Comparison of ENCODE assay signal across 9 mouse cellular contexts in genomic region chr10:12573601-12574000, GRCm38 (mm10).
DNase-seq lines count a peak whose midpoint lies in the region; ATAC-seq lines count a peak whose summit lies in the region.
"Had no signal": no experiment of that assay in that cellular context is flagged by ENCODE, and none has a peak within 500 bp of the region (broad histone marks: within the 10 kb centered on the region; RNA-seq: fewer than 3 reads in every experiment).

No protein-coding gene starts in this region.

- intact Hi-C loops in heart, postnatal 10 days (cut with DNase I) = no loop called here
- intact Hi-C loops in left cerebral cortex, postnatal 4 days (cut with DNase I) = no loop called here

- no peak overlapping the region for H3K4me3 ChIP-seq in neural tube, embryonic 11.5 days (ENCODE audit: low read depth, low read length)
- H3K4me3 ChIP-seq: erythroblast, embryonic 14.5 days had no signal

- H3K36me3 ChIP-seq in neural tube, embryonic 11.5 days (ENCODE audit: control insufficient read depth, insufficient read depth, low read length) = no peaks in the 10 kb centered on the region

- peak overlapping the region; percentile 10; the same call in 1 of the 2 replicates for H3K9ac ChIP-seq in neural tube, embryonic 11.5 days (ENCODE audit: low read length)

- DNase-seq in neural tube, embryonic 11.5 days (ENCODE audit: low spot score) = peak; percentile 20
- no peak for DNase-seq in neural tube, embryonic 10.5 days (ENCODE audit: extremely low spot score, low spot score)
- DNase-seq in c-Kit-positive CD71-negative TER-119-negative erythroid progenitor cells, embryonic 14.5 days (ENCODE audit: low read depth) = peak; percentile 47
- peak; percentile 35 to 37 for DNase-seq in heart, postnatal 10 days
- no peak for DNase-seq in left cerebral cortex, adult 18-20 months (ENCODE audit: low spot score in 2 of 2)
- no peak for DNase-seq in left cerebral cortex, postnatal 4 days
- DNase-seq in thymus, postnatal 14 days = no peak

- H3K9me3 ChIP-seq in neural tube, embryonic 11.5 days (ENCODE audit: control insufficient read depth, low read length) = no peaks in the 10 kb centered on the region

- no peak overlapping the region; the same call in 1 of the 2 replicates for H3K4me2 ChIP-seq in neural tube, embryonic 11.5 days (ENCODE audit: low read depth)

- H3K27me3 ChIP-seq in neural tube, embryonic 11.5 days (ENCODE audit: control insufficient read depth, insufficient read depth, low read length) = no peaks in the 10 kb centered on the region

- WGBS in neural tube, embryonic 11.5 days = 4% methylated on average over 5 of the region's 6 CpGs

- ATAC-seq in neural tube, embryonic 11.5 days (ENCODE audit: insufficient read depth, low FRiP score, low TSS enrichment) = no peak; the same call in 1 of the 2 replicates
- ATAC-seq in megakaryocyte progenitor cell, adult 5-6 weeks (replicated peaks; ENCODE audit: poor library complexity) = peak; percentile 93

- no peak overlapping the region for H3K27ac ChIP-seq in neural tube, embryonic 11.5 days (ENCODE audit: low read depth, low read length)

- H3K4me1 ChIP-seq in neural tube, embryonic 11.5 days (ENCODE audit: control insufficient read depth, insufficient read depth, low read length) = peaks cover 21% of the 10 kb centered on the region; the same call in 1 of the 2 replicates

Comparison
In these comparisons a context has a peak if more than half of its experiments do, and no peak if none do; other contexts are left out.
1. DNase-seq: peak in neural tube, embryonic 11.5 days (single experiment), c-Kit-positive CD71-negative TER-119-negative erythroid progenitor cells, embryonic 14.5 days (single experiment) and heart, postnatal 10 days (2 of 2); none in neural tube, embryonic 10.5 days (single experiment), left cerebral cortex, adult 18-20 months (0 of 2), left cerebral cortex, postnatal 4 days (single experiment) and thymus, postnatal 14 days (single experiment).